Mouse (Mus musculus) CH12.LX (cell line): ENCODE measurements around the gene Rapgef2. TPM values are rescaled to one million over a fixed set of nuclear protein-coding genes. Genes with fewer than 3 reads are reported as not detected.
"Not testable (repeated sequence)": the region's sequence is repeated elsewhere in the genome, so short reads cannot be mapped to it uniquely, and the experiment has no call there.

Experiments
- DNase-seq: peaks from one replicate; pipeline ENCODE4 v3.0.0-alpha.2; 2013; ENCODE audit errors: extremely low read depth
- H3K27ac ChIP-seq: 2 replicates; pipeline ENCODE4 v1.5.1; 2012; ENCODE audit warnings: low read depth, mild to moderate bottlenecking, control low read depth, moderate library complexity; ENCODE audit not compliant: insufficient read depth
- H3K27me3 ChIP-seq: replicated peaks from 2 replicates; pipeline ENCODE3; 2012; ENCODE audit warnings: inconsistent platforms
- H3K36me3 ChIP-seq, 2 experiments: replicated peaks in 1 of 2; 2 replicates each; pipeline versions ENCODE3 to v1.6.1; 2012; ENCODE audit warnings: inconsistent platforms in 1 of 2, low read length in 1 of 2, mild to moderate bottlenecking in 1 of 2, mixed read lengths in 1 of 2, moderate library complexity in 1 of 2; ENCODE audit not compliant: control insufficient read depth in 1 of 2, insufficient read depth in 1 of 2
- H3K4me1 ChIP-seq, 2 experiments: 2 replicates each; pipeline ENCODE4 v1.6.1; 2012; ENCODE audit warnings: inconsistent platforms in 1 of 2, moderate library complexity in 1 of 2; ENCODE audit not compliant: insufficient read depth in 2 of 2, control insufficient read depth in 1 of 2
- H3K4me2 ChIP-seq: 2 replicates; pipeline ENCODE4 v1.6.1; 2012; ENCODE audit warnings: low read depth, mild to moderate bottlenecking, control low read depth; ENCODE audit not compliant: poor library complexity, insufficient read depth, severe bottlenecking
- H3K4me3 ChIP-seq, 3 experiments: fragments of 150-350 bp in 1 of 3; sonication (generic) in 1 of 3; replicated peaks in 1 of 3; 2 replicates each; pipeline versions ENCODE3 to v1.5.1; 2011 to 2012; ENCODE audit warnings: low read depth in 2 of 3, low read length in 2 of 3, mild to moderate bottlenecking in 2 of 3, moderate library complexity in 2 of 3, control low read depth in 1 of 3, improper control_type of control experiment in 1 of 3, inconsistent platforms in 1 of 3, mixed read lengths in 1 of 3; ENCODE audit not compliant: poor library complexity in 1 of 3
- H3K79me2 ChIP-seq: replicated peaks from 2 replicates; pipeline ENCODE4 v1.6.1; 2012; ENCODE audit warnings: mild to moderate bottlenecking, moderate library complexity; ENCODE audit not compliant: control insufficient read depth, poor library complexity, insufficient read depth, severe bottlenecking; ENCODE audit errors: extremely low read depth
- H3K9ac ChIP-seq: 2 replicates; pipeline ENCODE4 v1.6.1; 2012; ENCODE audit warnings: low read depth, mild to moderate bottlenecking, control low read depth, moderate library complexity; ENCODE audit not compliant: insufficient read depth
- H3K9me3 ChIP-seq: replicated peaks from 2 replicates; pipeline ENCODE3; 2012; ENCODE audit warnings: low read length, inconsistent platforms, mixed read lengths
- BHLHE40 ChIP-seq: IDR thresholded peaks from 2 replicates; pipeline ENCODE4 v1.6.1; 2011; ENCODE audit warnings: mild to moderate bottlenecking, low read depth, low read length, improper control_type of control experiment
- CHD1 ChIP-seq: IDR thresholded peaks from 2 replicates; pipeline ENCODE4 v1.6.1; 2012; ENCODE audit warnings: low read depth, low read length, improper control_type of control experiment, inconsistent platforms
- CTCF ChIP-seq, 2 experiments: IDR thresholded peaks in 1 of 2; conservative IDR thresholded peaks in 1 of 2; 2 replicates each; pipeline ENCODE4 v1.5.1; 2011 to 2012; ENCODE audit warnings: low read depth in 2 of 2, low read length in 2 of 2, improper control_type of control experiment in 1 of 2, inconsistent platforms in 1 of 2, mild to moderate bottlenecking in 1 of 2, moderate library complexity in 1 of 2
- E2F4 ChIP-seq: IDR thresholded peaks from 2 replicates; pipeline ENCODE4 v1.6.1; 2011; ENCODE audit warnings: low read depth, low read length, improper control_type of control experiment; ENCODE audit not compliant: insufficient replicate concordance
- EP300 ChIP-seq: IDR thresholded peaks from 2 replicates; pipeline ENCODE4 v1.6.1; 2011; ENCODE audit warnings: low read length, improper control_type of control experiment
- GABPA ChIP-seq: IDR thresholded peaks from 2 replicates; pipeline ENCODE4 v1.6.1; 2012; ENCODE audit warnings: low read depth, low read length, improper control_type of control experiment, inconsistent platforms; ENCODE audit not compliant: insufficient replicate concordance
- HCFC1 ChIP-seq: IDR thresholded peaks from 2 replicates; pipeline ENCODE4 v1.6.1; 2012; ENCODE audit warnings: low read depth, mild to moderate bottlenecking, inconsistent platforms, low read length, improper control_type of control experiment
- IRF4 ChIP-seq: IDR thresholded peaks from 2 replicates; pipeline ENCODE4 v1.6.1; 2014; ENCODE audit warnings: low read depth, mild to moderate bottlenecking, inconsistent platforms, low read length, improper control_type of control experiment
- KAT2A ChIP-seq: IDR thresholded peaks from 2 replicates; pipeline ENCODE4 v1.6.1; 2012; ENCODE audit warnings: low read length, improper control_type of control experiment, inconsistent platforms; ENCODE audit not compliant: insufficient replicate concordance
- MAFK ChIP-seq: IDR thresholded peaks from 2 replicates; pipeline ENCODE4 v1.6.1; 2011; ENCODE audit warnings: low read length, improper control_type of control experiment; ENCODE audit not compliant: insufficient replicate concordance
- MAX ChIP-seq: IDR thresholded peaks from 2 replicates; pipeline ENCODE4 v1.6.1; 2011; ENCODE audit warnings: low read length, improper control_type of control experiment
- MEF2A ChIP-seq: IDR thresholded peaks from 2 replicates; pipeline ENCODE4 v1.6.1; 2014; ENCODE audit warnings: low read depth, mild to moderate bottlenecking, inconsistent platforms, low read length, improper control_type of control experiment, borderline replicate concordance
- MXI1 ChIP-seq: IDR thresholded peaks from 2 replicates; pipeline ENCODE4 v1.6.1; 2011; ENCODE audit warnings: mild to moderate bottlenecking, low read depth, low read length, improper control_type of control experiment
- MYC ChIP-seq: IDR thresholded peaks from 2 replicates; pipeline ENCODE4 v1.6.1; 2011; ENCODE audit warnings: low read depth, mild to moderate bottlenecking, improper control_type of control experiment, low read length
- NELFE ChIP-seq: IDR thresholded peaks from 2 replicates; pipeline ENCODE4 v1.6.1; 2011; ENCODE audit warnings: low read depth, low read length, improper control_type of control experiment
- PAX5 ChIP-seq: IDR thresholded peaks from 2 replicates; pipeline ENCODE4 v1.6.1; 2012; ENCODE audit warnings: low read length, inconsistent platforms, mixed read lengths
- POLR2A ChIP-seq: IDR thresholded peaks from 2 replicates; pipeline ENCODE4 v1.6.1; 2011; ENCODE audit warnings: low read depth, mild to moderate bottlenecking, improper control_type of control experiment, low read length
- POLR2AphosphoS2 ChIP-seq: IDR thresholded peaks from 2 replicates; pipeline ENCODE4 v1.6.1; 2011; ENCODE audit warnings: low read depth, low read length, improper control_type of control experiment
- RCOR1 ChIP-seq: conservative IDR thresholded peaks from 2 replicates; pipeline ENCODE4 v1.6.1; 2012; ENCODE audit warnings: low read depth, mild to moderate bottlenecking, inconsistent platforms, low read length, improper control_type of control experiment
- SIN3A ChIP-seq: IDR thresholded peaks from 2 replicates; pipeline ENCODE4 v1.6.1; 2012; ENCODE audit warnings: low read length, improper control_type of control experiment, inconsistent platforms
- SMC3 ChIP-seq: IDR thresholded peaks from 2 replicates; pipeline ENCODE4 v1.6.1; 2011; ENCODE audit warnings: low read depth, low read length, improper control_type of control experiment
- TCF12 ChIP-seq: IDR thresholded peaks from 2 replicates; pipeline ENCODE4 v1.6.1; 2014; ENCODE audit warnings: low read depth, mild to moderate bottlenecking, inconsistent platforms, low read length, improper control_type of control experiment
- USF1 ChIP-seq: IDR thresholded peaks from 2 replicates; pipeline ENCODE4 v1.6.1; 2014; ENCODE audit warnings: low read depth, mild to moderate bottlenecking, inconsistent platforms, low read length, improper control_type of control experiment
- ZC3H11A ChIP-seq: IDR thresholded peaks from 2 replicates; pipeline ENCODE4 v1.6.1; 2012; ENCODE audit warnings: low read depth, mild to moderate bottlenecking, inconsistent platforms, low read length, improper control_type of control experiment
- ZKSCAN1 ChIP-seq: IDR thresholded peaks from 2 replicates; pipeline ENCODE4 v1.6.1; 2012; ENCODE audit warnings: low read depth, inconsistent platforms, low read length, improper control_type of control experiment, borderline replicate concordance
- ZNF384 ChIP-seq: IDR thresholded peaks from 2 replicates; pipeline ENCODE4 v1.6.1; 2012; ENCODE audit warnings: low read depth, low read length, improper control_type of control experiment, inconsistent platforms
- dilution Hi-C: fragments of 300-500 bp; cut with MboI; formaldehyde crosslinking; loops from 2 replicates; pipeline ENCODE4 v1.14.3; 2020; ENCODE audit warnings: low sequenced_read_pairs; ENCODE audit not compliant: extremely low pct_unique_long_range_greater_than_20kb, extremely low pct_ligation_motif_present
- in situ Hi-C: fragments of 300-500 bp; cut with MboI; formaldehyde crosslinking; loops from 3 replicates; pipeline ENCODE4 v1.14.3; 2019; ENCODE audit warnings: low sequenced_read_pairs, low pct_ligation_motif_present, low pct_unique_long_range_greater_than_20kb, mixed read lengths
- polyA plus RNA-seq: library from polyadenylated mRNA; unstranded; fragments of >175 nt; gene quantifications from 2 replicates; pipeline ENCODE4 v1.2.1, GENCODE M21; 2012; ENCODE audit warnings: low read depth; ENCODE audit not compliant: insufficient read length
- total RNA-seq, 2 experiments: library from RNA; depleted of rRNA; stranded (reverse); fragments of 300-350 nt in 1 of 2; fragments of >200 nt in 1 of 2; gene quantifications; 2 replicates each; pipeline ENCODE4 v1.2.3; 2012 to 2014

The Rapgef2 gene
- total and polyA plus RNA-seq, 3 experiments: 0.72 to 3.1 (median 2.6) TPM

DNA sequence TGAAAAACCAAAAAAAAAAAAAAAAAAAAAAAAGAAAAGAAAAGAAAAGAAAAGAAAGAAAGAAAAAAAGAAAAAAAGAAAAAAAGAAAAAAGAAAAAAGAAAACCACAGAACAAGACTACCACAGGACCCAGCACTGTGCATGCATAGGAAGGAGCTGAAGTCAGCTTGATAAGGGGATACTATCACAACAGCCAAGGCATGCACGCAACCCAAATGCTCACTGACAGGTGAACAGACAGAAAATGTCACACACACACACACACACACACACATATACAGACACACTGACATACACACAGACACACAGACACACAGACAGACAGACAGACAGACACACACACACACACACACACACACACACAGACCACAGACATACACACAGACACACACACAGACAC is 59.5 kb downstream of the Rapgef2 start:
- H3K9me3 ChIP-seq, in situ Hi-C loops, H3K36me3 ChIP-seq, DNase-seq, H3K4me1 ChIP-seq, H3K4me2 ChIP-seq, H3K27me3 ChIP-seq, H3K79me2 ChIP-seq, dilution Hi-C loops, H3K9ac ChIP-seq, H3K4me3 ChIP-seq, H3K27ac ChIP-seq: not testable (repeated sequence)

DNA sequence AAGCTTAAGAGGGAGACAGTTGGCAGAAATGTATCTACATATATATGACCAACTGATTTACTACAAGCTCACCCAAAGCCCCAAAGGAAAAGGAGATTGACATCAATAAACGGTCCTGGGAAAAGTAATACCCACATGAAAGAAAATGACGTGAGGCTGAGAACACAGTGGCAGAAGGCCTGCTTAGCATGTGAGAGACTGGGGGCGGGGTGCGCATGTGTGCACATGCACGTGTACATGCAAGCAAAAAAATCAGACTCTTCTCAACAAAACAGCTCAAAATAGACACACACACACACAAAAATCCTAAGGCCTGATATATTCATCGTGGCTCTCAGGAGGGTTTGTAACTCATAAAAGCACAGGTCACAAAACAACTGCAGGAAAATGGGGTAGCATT is 60.4 kb downstream of the Rapgef2 start:
- no peak overlapping the region for H3K9ac ChIP-seq

GRCm38 (mm10) chr3:79224352-79224751 is 62.0 kb downstream of the Rapgef2 start:
- in situ Hi-C loops: loop anchor here (25.0 kb wide), 1 partner anchor 238 kb away; no protein-coding TSS in a partner anchor
- dilution Hi-C loops: loop anchor here (25.0 kb wide), 1 partner anchor 363 kb away; the partner anchor contains the start of gene Ppid
- no peak for DNase-seq
- Histone ChIP-seq H3K27ac (no peak overlapping the region), H3K4me3 (no peak overlapping the region), H3K79me2 (no peaks in the 10 kb centered on the region), H3K27me3 (no peaks in the 10 kb centered on the region)
- TF ChIP-seq CHD1 (no peak), MYC (no peak), BHLHE40 (no peak), PAX5 (no peak), ZNF384 (no peak), MEF2A (no peak), KAT2A (no peak), SIN3A (no peak), NELFE (no peak), RCOR1 (no peak), ZKSCAN1 (no peak), EP300 (no peak), POLR2AphosphoS2 (no peak), SMC3 (no peak), POLR2A (no peak), TCF12 (no peak), IRF4 (no peak), MAX (no peak), E2F4 (no peak), USF1 (no peak)
- TF ChIP-seq, all 38 proteins: peak for 0
- Histone ChIP-seq H3K9me3 (no peaks in the 10 kb centered on the region), H3K9ac (no peak overlapping the region), H3K4me2 (no peak overlapping the region), H3K4me1 (no peaks in the 10 kb centered on the region), H3K36me3 (no peaks in the 10 kb centered on the region)

More for the DNA sequence above, 60.4 kb downstream of the Rapgef2 start:
- H3K27ac ChIP-seq: no peak overlapping the region
- no peaks in the 10 kb centered on the region for H3K9me3 ChIP-seq
- no peaks in the 10 kb centered on the region for H3K36me3 ChIP-seq
- dilution Hi-C loops (no loop called here), in situ Hi-C loops (no loop called here)
- H3K4me3 ChIP-seq: no peak overlapping the region
- H3K79me2 ChIP-seq: no peaks in the 10 kb centered on the region
- H3K4me1 ChIP-seq: no peaks in the 10 kb centered on the region
- DNase-seq: no peak
- H3K27me3 ChIP-seq: no peaks in the 10 kb centered on the region
- TF ChIP-seq KAT2A: no peak
- no peak for TF ChIP-seq HCFC1
- TF ChIP-seq ZC3H11A: no peak
- TF ChIP-seq MEF2A: no peak
- no peak for TF ChIP-seq MAX
- TF ChIP-seq GABPA: no peak
- no peak for TF ChIP-seq CTCF (conservative IDR thresholded peaks at IDR 0.05 in 1 of 2, IDR thresholded peaks at IDR 0.05 in 1 of 2; ENCODE audit: low read depth in 2 of 2, low read length in 2 of 2)
- no peak for TF ChIP-seq MXI1
- TF ChIP-seq IRF4: no peak
- no peak for TF ChIP-seq MYC
- no peak for TF ChIP-seq MAFK
- TF ChIP-seq, all 38 proteins: peak for 0
- H3K4me2 ChIP-seq: no peak overlapping the region
